Mouse (Mus musculus) lung, postnatal 0 days (tissue): ENCODE results near the gene Hoga1. TPM values are rescaled to one million over a fixed set of nuclear protein-coding genes. Genes with fewer than 3 reads are reported as not detected.

Experiments
- ATAC-seq: fragments of 200-750 bp; cut with Nextera tagmentation; 2 replicates; pipeline ENCODE4 v1.8.0; 2017; ENCODE audit warnings: moderate library complexity
- DNase-seq: peaks from one replicate; pipeline ENCODE4 v3.0.0-alpha.2; 2016; ENCODE audit warnings: low spot score
- H3K27ac ChIP-seq: fragments of 300-500 bp; sonication (generic); 2 replicates; pipeline ENCODE4 v1.5.1; 2014; ENCODE audit warnings: antibody characterized with exemption, mild to moderate bottlenecking, low read length, mixed read lengths
- H3K27me3 ChIP-seq: fragments of 300-500 bp; sonication (generic); replicated peaks from 2 replicates; pipeline ENCODE4 v1.6.1; 2014; ENCODE audit warnings: low read length, mixed read lengths; ENCODE audit not compliant: insufficient read depth
- H3K36me3 ChIP-seq: fragments of 300-500 bp; sonication (generic); 2 replicates; pipeline ENCODE4 v1.6.1; 2014; ENCODE audit warnings: low read length, mixed read lengths; ENCODE audit not compliant: insufficient read depth
- H3K4me1 ChIP-seq: fragments of 300-500 bp; sonication (generic); 2 replicates; pipeline ENCODE4 v1.6.1; 2014; ENCODE audit warnings: antibody characterized with exemption, low read depth, low read length, mixed read lengths; ENCODE audit not compliant: insufficient read depth
- H3K4me2 ChIP-seq: fragments of 300-500 bp; sonication (generic); replicated peaks from 2 replicates; pipeline ENCODE4 v1.6.1; 2014; ENCODE audit warnings: low read depth, mild to moderate bottlenecking, low read length, moderate library complexity, mixed read lengths
- H3K4me3 ChIP-seq: fragments of 300-500 bp; sonication (generic); 2 replicates; pipeline ENCODE4 v1.5.1; 2014; ENCODE audit warnings: low read depth, low read length
- H3K9ac ChIP-seq: fragments of 300-500 bp; sonication (generic); replicated peaks from 2 replicates; pipeline ENCODE4 v1.6.1; 2014; ENCODE audit warnings: low read depth, mild to moderate bottlenecking
- H3K9me3 ChIP-seq: fragments of 300-500 bp; sonication (generic); 2 replicates; pipeline ENCODE4 v1.6.1; 2016; ENCODE audit warnings: low read length, mixed read lengths
- CTCF ChIP-seq: IDR thresholded peaks from 2 replicates; pipeline ENCODE4 v1.5.1; 2016; ENCODE audit warnings: antibody characterized with exemption, mild to moderate bottlenecking
- EP300 ChIP-seq: IDR thresholded peaks from 2 replicates; pipeline ENCODE4 v1.6.1; 2016; ENCODE audit warnings: antibody characterized with exemption, mild to moderate bottlenecking, control low read depth
- WGBS: fragments of 180-500 bp; shearing (Covaris S2); extraction: QIAGEN DNeasy Blood & Tissue Kit; methylation state at CpG from one replicate; pipeline ENCODE4 v1.1.7; 2014; 5-methylcytosine and 5-hydroxymethylcytosine counted together
- polyA plus RNA-seq: library from polyadenylated mRNA; unstranded; fragments of >200 nt; fragmentation: Nextera tagmentation; extraction: Ambion mirVana; gene quantifications from 2 replicates; pipeline ENCODE4 v1.2.1, GENCODE M21; 2015

The Hoga1 gene
- 4.9 and 6.4 TPM in 2 replicates for polyA plus RNA-seq

DNA sequence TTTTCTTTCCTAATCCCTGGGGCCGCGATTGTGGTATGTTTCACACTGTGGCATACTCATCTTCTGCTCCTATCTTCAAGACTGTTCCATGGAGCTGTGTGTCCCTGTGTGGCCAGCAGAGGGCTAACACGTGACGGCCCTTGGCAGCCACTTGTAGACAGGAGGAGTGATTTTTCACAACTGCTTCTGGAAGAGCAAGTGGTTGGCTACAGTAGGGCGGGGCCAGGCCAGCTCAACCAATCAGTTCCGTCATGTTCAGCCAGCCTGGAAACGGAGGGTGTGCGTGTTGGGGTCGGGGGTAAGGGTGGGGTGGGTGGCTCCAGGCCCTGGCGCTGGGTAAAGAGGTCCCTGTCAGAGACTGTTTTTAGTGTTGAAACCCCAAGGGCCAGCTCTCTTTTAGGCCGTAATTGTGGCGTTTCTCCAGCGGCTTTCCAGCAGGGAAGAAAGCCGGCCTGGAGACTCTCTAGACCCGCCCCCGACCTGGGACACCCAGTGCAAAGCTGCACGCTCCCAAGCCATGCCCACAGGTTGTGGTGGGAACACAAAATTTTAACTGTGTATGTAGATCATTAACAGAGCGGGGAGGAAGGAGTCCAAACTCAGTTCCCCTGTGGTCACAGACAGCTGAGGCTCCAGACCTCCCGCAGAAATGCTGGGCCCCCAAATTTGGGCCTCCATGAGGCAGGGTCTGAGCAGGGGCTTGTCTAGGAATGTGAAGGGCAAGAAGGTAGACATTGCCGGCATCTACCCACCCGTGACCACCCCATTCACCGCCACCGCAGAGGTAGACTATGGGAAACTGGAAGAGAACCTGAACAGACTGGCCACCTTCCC, at the start of gene Hoga1:
Gene Hoga1 (plus strand): TSS at position 342 of the 834 bp plus-strand sequence.
- 21% methylated on average over 23 of the region's 23 CpGs for WGBS
- Histone ChIP-seq H3K27me3 (no peaks in the 10 kb centered on the region), H3K4me1 (peaks cover 9% of the 10 kb centered on the region; the same call in 1 of the 2 replicates), H3K9me3 (no peaks in the 10 kb centered on the region), H3K27ac (0 out of 2 replicates have a peak within 1 kb of the TSS, but pooled peaks have one; percentile 21), H3K4me2 (peak within 1 kb of the TSS; percentile 59), H3K4me3 (peak within 1 kb of the TSS; percentile 30), H3K9ac (no peak within 1 kb of the TSS), H3K36me3 (no peaks in the 10 kb centered on the region)
- no peak for TF ChIP-seq EP300
- peak; percentile 95 for TF ChIP-seq CTCF
- ATAC-seq (peak; percentile 98), DNase-seq (peak; percentile 97)

DNA sequence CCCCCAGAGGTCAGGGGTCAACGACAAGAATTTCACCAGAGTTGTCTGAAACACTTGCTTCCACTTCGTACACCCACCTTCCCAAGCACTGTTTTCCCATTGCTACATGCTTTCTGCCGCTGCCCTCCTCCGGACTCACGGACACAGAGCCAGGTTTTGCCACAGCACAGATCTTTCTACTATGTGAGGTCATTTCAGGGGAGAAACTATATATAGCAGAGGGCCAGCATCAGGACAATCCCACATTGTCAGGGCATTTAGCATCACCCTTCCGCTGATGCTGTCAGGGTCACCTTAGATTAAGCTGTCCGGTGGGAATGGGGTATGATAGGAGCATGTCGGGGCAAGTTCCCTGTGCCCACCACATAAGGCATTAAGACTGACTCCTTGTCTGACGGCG, 48.3 kb upstream of the Hoga1 start:
- WGBS: 73% methylated on average over 10 of the region's 10 CpGs
- no peak for ATAC-seq
- Histone ChIP-seq H3K4me2 (no peak overlapping the region), H3K4me3 (no peak overlapping the region), H3K27ac (no peak overlapping the region), H3K9me3 (no peaks in the 10 kb centered on the region), H3K36me3 (no peaks in the 10 kb centered on the region), H3K4me1 (peaks cover 18% of the 10 kb centered on the region), H3K9ac (no peak overlapping the region), H3K27me3 (no peaks in the 10 kb centered on the region)
- no peak for DNase-seq
- no peak for TF ChIP-seq CTCF
- TF ChIP-seq EP300: no peak

DNA sequence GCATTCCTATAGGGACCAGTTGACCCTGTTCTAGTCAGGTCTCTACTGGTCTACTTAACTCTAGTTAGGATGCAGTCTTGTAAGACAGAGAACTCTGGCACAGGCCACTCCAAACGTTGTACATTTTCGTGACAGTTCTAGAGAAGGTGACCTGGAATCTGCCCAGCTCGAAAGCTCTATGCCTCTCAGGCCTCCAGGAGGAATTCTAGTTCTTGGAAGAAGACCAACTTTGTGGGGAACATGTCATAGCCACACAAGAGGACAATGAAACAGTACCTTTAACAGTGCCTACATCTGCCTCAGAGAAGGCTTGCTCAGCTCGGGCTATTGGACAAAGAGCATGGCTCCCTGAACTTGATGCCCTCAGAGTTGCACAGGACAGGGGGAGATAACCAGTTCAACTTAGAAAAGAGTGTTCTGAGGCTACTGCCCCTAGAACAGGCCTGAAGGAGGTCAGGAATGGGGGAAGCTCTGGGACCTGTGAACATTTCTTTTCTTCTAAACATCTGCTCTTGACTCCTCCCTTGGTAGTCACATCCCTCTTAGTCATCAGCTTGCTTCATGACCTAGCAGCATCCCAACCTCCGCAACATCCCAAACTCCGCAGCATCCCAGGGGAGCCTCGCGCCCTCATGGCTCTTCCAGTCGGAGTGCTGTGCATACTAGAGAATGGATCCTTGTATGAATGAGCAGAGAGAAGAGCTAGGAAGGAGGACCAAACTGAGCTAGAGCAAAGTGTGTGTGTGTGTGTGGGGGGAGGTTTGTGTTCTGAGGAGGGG, 46.5 kb upstream of the Hoga1 start:
- no peak overlapping the region for H3K4me2 ChIP-seq
- ATAC-seq: no peak
- peaks cover 10% of the 10 kb centered on the region; the same call in 1 of the 2 replicates for H3K4me1 ChIP-seq
- no peaks in the 10 kb centered on the region for H3K27me3 ChIP-seq
- H3K9me3 ChIP-seq: no peaks in the 10 kb centered on the region
- WGBS: 67% methylated on average over 9 of the region's 9 CpGs
- TF ChIP-seq EP300 (no peak), CTCF (no peak)
- no peak overlapping the region for H3K4me3 ChIP-seq
- no peak overlapping the region for H3K9ac ChIP-seq
- H3K36me3 ChIP-seq: no peaks in the 10 kb centered on the region
- H3K27ac ChIP-seq: no peak overlapping the region
- DNase-seq: no peak

DNA sequence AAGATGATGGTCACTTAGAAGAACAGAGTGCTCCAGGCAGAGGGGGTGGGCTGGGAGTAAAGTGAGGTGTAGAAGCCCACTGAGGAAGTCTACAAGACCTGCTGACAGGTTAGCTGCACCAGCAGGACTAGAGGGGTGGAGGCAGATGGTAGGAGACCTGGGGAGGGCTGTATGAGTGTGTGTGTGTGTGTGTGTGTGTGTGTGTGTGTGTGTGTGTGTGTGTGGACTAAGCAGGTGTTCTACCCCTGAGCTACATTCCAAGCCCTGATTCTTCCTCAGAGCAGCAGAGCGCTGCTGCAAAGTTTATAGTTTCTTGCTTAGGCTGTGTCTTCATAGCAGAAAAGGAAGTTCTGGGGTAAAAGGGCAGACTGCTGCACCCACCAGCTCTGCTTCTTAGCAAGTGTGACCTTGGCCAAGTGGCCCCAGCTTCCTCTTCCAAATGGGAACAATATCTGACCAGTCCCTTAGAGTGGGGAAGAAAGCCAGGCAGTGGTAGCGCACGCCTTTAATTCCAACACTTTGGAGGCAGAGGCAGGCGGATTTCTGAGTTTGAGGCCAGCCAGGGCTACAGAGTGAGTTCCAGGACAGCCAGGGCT, 45.6 kb upstream of the Hoga1 start:
- TF ChIP-seq CTCF: no peak
- no peak for TF ChIP-seq EP300
- Histone ChIP-seq H3K27ac (peak overlapping the region; percentile 80), H3K27me3 (no peaks in the 10 kb centered on the region), H3K4me2 (no peak overlapping the region), H3K9ac (no peak overlapping the region), H3K4me3 (no peak overlapping the region), H3K9me3 (no peaks in the 10 kb centered on the region), H3K4me1 (peaks cover 9% of the 10 kb centered on the region; the same call in 1 of the 2 replicates), H3K36me3 (no peaks in the 10 kb centered on the region)
- WGBS: 72% methylated on average over 4 of the region's 4 CpGs
- DNase-seq (peak; percentile 47), ATAC-seq (peak; percentile 2)

DNA sequence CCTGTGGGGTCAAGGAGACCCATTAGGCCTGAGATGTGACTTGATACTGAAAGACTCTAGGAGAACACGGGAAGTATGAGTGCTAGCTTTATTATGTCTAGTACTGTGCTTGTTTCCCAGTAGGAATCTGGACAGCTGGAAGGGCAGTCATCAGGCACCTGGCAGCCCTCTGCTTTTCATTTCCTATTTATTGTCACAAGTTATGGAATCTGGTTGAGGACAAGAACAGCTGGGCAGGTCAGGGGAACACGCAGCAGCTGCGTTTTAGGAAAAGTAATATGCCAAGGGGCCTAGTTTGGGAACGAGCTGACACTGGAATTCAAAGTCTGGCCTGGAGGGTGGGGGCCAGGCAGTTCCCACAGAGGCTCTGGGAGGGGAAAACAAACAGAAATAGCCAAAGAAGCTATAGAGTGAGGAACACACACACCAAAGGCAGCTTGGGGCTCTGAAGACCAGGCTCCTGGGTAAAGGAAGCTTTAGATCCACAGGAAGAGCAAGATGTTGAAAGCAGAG, 44.9 kb upstream of the Hoga1 start:
- Histone ChIP-seq H3K4me2 (no peak overlapping the region), H3K27ac (peak overlapping the region; percentile 80), H3K27me3 (no peaks in the 10 kb centered on the region), H3K4me1 (peaks cover 9% of the 10 kb centered on the region; the same call in 1 of the 2 replicates), H3K36me3 (no peaks in the 10 kb centered on the region), H3K4me3 (no peak overlapping the region), H3K9ac (no peak overlapping the region), H3K9me3 (no peaks in the 10 kb centered on the region)
- DNase-seq (peak; percentile 91), ATAC-seq (peak; percentile 81)
- TF ChIP-seq CTCF: no peak
- TF ChIP-seq EP300: peak; percentile 41; the same call in 1 of the 2 replicates
- 18% methylated on average over 4 of the region's 4 CpGs for WGBS
